ENCODE assay signal across 7 mouse cellular contexts in genomic region chr1:191328019-191328441, GRCm38 (mm10). TPM values are rescaled to one million over a fixed set of nuclear protein-coding genes. Genes with fewer than 3 reads are reported as not detected.
DNase-seq lines count a peak whose midpoint lies in the region; ATAC-seq lines count a peak whose summit lies in the region.

No protein-coding gene starts in this region.

- peak; percentile 53 for DNase-seq in left cerebral cortex, postnatal 4 days
- DNase-seq in left cerebral cortex, adult 18-20 months (ENCODE audit: low spot score in 2 of 2), result no peak
- peak; percentile 98 for DNase-seq in kidney, adult 9 months
- DNase-seq in gastrocnemius, postnatal 36 days, result no peak
- DNase-seq in frontal cortex, adult 2 months (ENCODE audit: extremely low spot score in 1 of 2, low spot score in 1 of 2), result no peak

- peak; percentile 45 for ATAC-seq in common myeloid progenitor, adult 5-6 weeks (replicated peaks; ENCODE audit: low read depth, poor library complexity, severe bottlenecking)
- ATAC-seq in monocyte, adult 5-6 weeks (replicated peaks; ENCODE audit: insufficient number of reproducible peaks, low FRiP score, low TSS enrichment, poor library complexity, severe bottlenecking), result peak; percentile 59

- intact Hi-C loops in left cerebral cortex, postnatal 4 days (cut with DNase I), result no loop called here
- intact Hi-C loops in gastrocnemius, postnatal 36 days (cut with DNase I), result no loop called here

RNA-seq across cellular contexts. Expression of gene Tmem206, which starts 2.3 kb away (rescaled TPM):
- 10 to 100 TPM; 18.1 to 19.5 TPM for total RNA-seq in left cerebral cortex, postnatal 4 days (2021)
- total RNA-seq in left cerebral cortex, adult 18-20 months (2021), result 10 to 100 TPM in 1 of 2 experiments, 1 to 10 TPM in 1; 8.2 to 10.4 TPM
- total RNA-seq in common myeloid progenitor, adult 5-6 weeks (2017), result 28.1 and 32.6 TPM in 2 replicates
- total RNA-seq in monocyte, adult 5-6 weeks (2017), result 5.8 to 12.5 TPM (median 10.7 TPM) in 3 replicates
- total RNA-seq in gastrocnemius, postnatal 36 days (2021), result 1 to 10 TPM; 1.5 to 1.8 TPM
- 9.6 and 11.2 TPM in 2 replicates for polyA plus RNA-seq in frontal cortex, adult 2 months (2012; rRNA removed)

RNA-seq across cellular contexts. Expression of gene Nenf, which starts 10.0 kb away (rescaled TPM):
- 10 to 100 TPM; 83.5 to 89.9 TPM for total RNA-seq in left cerebral cortex, postnatal 4 days (2021)
- total RNA-seq in left cerebral cortex, adult 18-20 months (2021), result 10 to 100 TPM; 76.1 to 80.3 TPM
- total RNA-seq in common myeloid progenitor, adult 5-6 weeks (2017), result 15.9 and 19.2 TPM in 2 replicates
- total RNA-seq in monocyte, adult 5-6 weeks (2017), result 1.9 to 4.4 TPM (median 2.5 TPM) in 3 replicates
- total RNA-seq in gastrocnemius, postnatal 36 days (2021), result 10 to 100 TPM; 55.2 to 61.5 TPM
- polyA plus RNA-seq in frontal cortex, adult 2 months (2012; rRNA removed), result 155 and 168 TPM in 2 replicates

Comparison
In these comparisons a context has a peak if more than half of its experiments do, and no peak if none do; other contexts are left out.
1. DNase-seq: peak in left cerebral cortex, postnatal 4 days (single experiment) and kidney, adult 9 months (single experiment); none in left cerebral cortex, adult 18-20 months (0 of 2), gastrocnemius, postnatal 36 days (0 of 2) and frontal cortex, adult 2 months (0 of 2).